Mouse (Mus musculus) midbrain, embryonic 16.5 days (tissue): ENCODE data around the gene Isoc2a. TPM values are rescaled to one million over a fixed set of nuclear protein-coding genes. Genes with fewer than 3 reads are reported as not detected.

ENCODE experiments used
- ATAC-seq: fragments of 200-750 bp; cut with Nextera tagmentation; 2 replicates; pipeline ENCODE4 v1.8.0; 2017; ENCODE audit warnings: moderate TSS enrichment
- H3K27ac ChIP-seq: fragments of 300-500 bp; sonication (generic); 2 replicates; pipeline ENCODE4 v1.5.1; 2014; ENCODE audit warnings: mild to moderate bottlenecking, low read length, mixed read lengths
- H3K27me3 ChIP-seq: fragments of 300-500 bp; sonication (generic); 2 replicates; pipeline ENCODE4 v1.6.1; 2014; ENCODE audit warnings: low read depth, low read length, mixed read lengths; ENCODE audit not compliant: control insufficient read depth, insufficient read depth
- H3K36me3 ChIP-seq: fragments of 300-500 bp; sonication (generic); 2 replicates; pipeline ENCODE4 v1.6.1; 2014; ENCODE audit warnings: mild to moderate bottlenecking, low read length, moderate library complexity, mixed read lengths; ENCODE audit not compliant: control insufficient read depth, insufficient read depth
- H3K4me1 ChIP-seq: fragments of 300-500 bp; sonication (generic); 2 replicates; pipeline ENCODE4 v1.6.1; 2014; ENCODE audit warnings: mild to moderate bottlenecking, low read length, mixed read lengths; ENCODE audit not compliant: control insufficient read depth, insufficient read depth
- H3K4me2 ChIP-seq: fragments of 300-500 bp; sonication (generic); 2 replicates; pipeline ENCODE4 v1.6.1; 2014; ENCODE audit warnings: mild to moderate bottlenecking, low read length, mixed read lengths
- H3K4me3 ChIP-seq: fragments of 300-500 bp; sonication (generic); 2 replicates; pipeline ENCODE4 v1.5.1; 2014; ENCODE audit warnings: low read depth, mild to moderate bottlenecking, low read length, moderate library complexity, mixed read lengths
- H3K9ac ChIP-seq: fragments of 300-500 bp; sonication (generic); 2 replicates; pipeline ENCODE4 v1.6.1; 2014; ENCODE audit warnings: low read depth, low read length, mixed read lengths
- H3K9me3 ChIP-seq: fragments of 300-500 bp; sonication (generic); replicated peaks from 2 replicates; pipeline ENCODE4 v1.6.1; 2014; ENCODE audit warnings: mild to moderate bottlenecking, low read length, mixed read lengths; ENCODE audit not compliant: control insufficient read depth, poor library complexity, severe bottlenecking
- WGBS: fragments of 180-500 bp; shearing (Covaris S2); extraction: QIAGEN DNeasy Blood & Tissue Kit; methylation state at CpG from one replicate; pipeline ENCODE4 v1.1.7; 2014; 5-methylcytosine and 5-hydroxymethylcytosine counted together
- polyA plus RNA-seq: library from polyadenylated mRNA; unstranded; fragments of >200 nt; fragmentation: Nextera tagmentation; extraction: Ambion mirVana; gene quantifications from 2 replicates; pipeline ENCODE4 v1.2.1, GENCODE M21; 2015

Isoc2a gene
- polyA plus RNA-seq, 1 experiment from 2014 or later = 0.46 TPM

DNA sequence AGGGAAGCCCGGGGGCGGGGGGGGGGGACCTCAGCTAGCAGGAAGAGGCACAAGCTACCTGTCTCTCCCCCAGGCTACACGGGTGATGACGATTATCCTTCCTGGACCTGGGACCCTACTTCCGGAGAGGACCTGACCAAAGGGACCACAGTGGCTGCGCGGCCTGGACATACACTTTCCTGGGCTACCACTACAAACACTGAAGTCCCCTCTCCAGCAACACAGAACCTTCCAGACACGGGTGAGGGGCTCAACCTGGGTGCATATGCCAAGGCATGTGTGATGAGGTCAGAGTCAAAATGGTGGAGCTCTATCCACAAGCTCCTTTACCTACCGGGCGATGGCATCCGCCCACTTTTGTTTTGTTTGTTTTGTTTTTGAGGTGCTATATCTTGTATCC is 60.4 kb downstream of the Isoc2a start:
- Histone ChIP-seq H3K9ac (no peak overlapping the region), H3K4me3 (no peak overlapping the region), H3K4me1 (no peaks in the 10 kb centered on the region), H3K36me3 (no peaks in the 10 kb centered on the region), H3K4me2 (no peak overlapping the region), H3K9me3 (no peaks in the 10 kb centered on the region; the same call in 1 of the 2 replicates), H3K27me3 (no peaks in the 10 kb centered on the region), H3K27ac (no peak overlapping the region)
- WGBS = 81% methylated on average over 10 of the region's 11 CpGs
- ATAC-seq = no peak

DNA sequence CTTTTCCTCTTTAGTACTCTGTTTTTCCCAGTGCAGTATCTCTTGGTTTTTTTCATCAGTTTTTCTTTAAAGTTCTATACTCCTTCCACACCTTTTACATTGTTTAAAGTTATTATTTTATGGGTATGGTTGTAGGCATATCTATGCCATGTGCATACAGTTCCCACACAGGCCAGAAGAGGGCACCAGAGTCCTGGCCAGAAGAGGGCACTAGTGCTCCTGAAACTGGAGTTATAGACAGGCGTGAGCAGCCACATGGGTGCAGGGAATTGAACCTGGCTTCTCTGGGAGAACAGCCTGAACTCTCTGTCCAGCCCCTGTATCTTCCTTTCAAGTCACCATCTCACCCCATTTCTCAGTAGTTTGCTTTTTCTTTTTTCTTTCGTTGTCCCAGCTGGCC is 61.5 kb downstream of the Isoc2a start:
- Histone ChIP-seq H3K4me1 (no peaks in the 10 kb centered on the region), H3K27ac (no peak overlapping the region), H3K4me3 (no peak overlapping the region), H3K9me3 (no peaks in the 10 kb centered on the region; the same call in 1 of the 2 replicates), H3K9ac (no peak overlapping the region), H3K4me2 (no peak overlapping the region), H3K27me3 (no peaks in the 10 kb centered on the region), H3K36me3 (no peaks in the 10 kb centered on the region)
- no peak for ATAC-seq
- 46% methylated on average over 2 of the region's 2 CpGs for WGBS

DNA sequence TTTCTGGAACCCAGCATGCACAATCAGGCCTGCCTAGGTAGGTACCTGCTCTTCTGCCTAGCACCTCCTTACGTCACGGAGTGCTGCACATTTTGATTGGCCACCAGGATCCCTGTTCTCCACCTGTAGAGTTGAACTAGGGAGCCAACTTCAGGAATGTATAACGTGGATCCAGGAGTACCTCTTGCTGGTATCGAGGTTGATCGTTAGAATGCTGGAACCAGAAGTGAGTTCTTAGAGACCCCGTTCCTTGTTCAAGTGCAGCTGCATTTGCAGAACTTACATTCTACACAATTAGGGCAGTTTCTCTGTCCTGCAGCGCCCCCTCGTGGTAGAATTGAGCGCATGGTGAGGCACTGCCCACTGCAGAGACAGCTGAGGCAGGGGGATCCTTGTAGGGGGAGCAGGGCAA is 63.1 kb downstream of the Isoc2a start:
- WGBS = 18% methylated on average over 9 of the region's 9 CpGs
- ATAC-seq = peak; percentile 66; the same call in 1 of the 2 replicates
- no peaks in the 10 kb centered on the region for H3K4me1 ChIP-seq
- no peak overlapping the region for H3K4me2 ChIP-seq
- H3K36me3 ChIP-seq = no peaks in the 10 kb centered on the region
- H3K27me3 ChIP-seq = no peaks in the 10 kb centered on the region
- no peak overlapping the region for H3K27ac ChIP-seq
- no peak overlapping the region for H3K9ac ChIP-seq
- no peaks in the 10 kb centered on the region for H3K9me3 ChIP-seq
- no peak overlapping the region for H3K4me3 ChIP-seq

- H3K4me1 ChIP-seq = no peaks in the 10 kb centered on the region
- no peak overlapping the region for H3K27ac ChIP-seq
- H3K9ac ChIP-seq = no peak overlapping the region
- H3K9me3 ChIP-seq = no peaks in the 10 kb centered on the region
- H3K36me3 ChIP-seq = no peaks in the 10 kb centered on the region
- ATAC-seq = no peak
- no peak overlapping the region for H3K4me3 ChIP-seq
- no peaks in the 10 kb centered on the region for H3K27me3 ChIP-seq
- WGBS = 59% methylated on average over 5 of the region's 5 CpGs
- no peak overlapping the region for H3K4me2 ChIP-seq
Observed at GRCm38 (mm10) chr7:4942673-4943072, 65.7 kb downstream of the Isoc2a start.

DNA sequence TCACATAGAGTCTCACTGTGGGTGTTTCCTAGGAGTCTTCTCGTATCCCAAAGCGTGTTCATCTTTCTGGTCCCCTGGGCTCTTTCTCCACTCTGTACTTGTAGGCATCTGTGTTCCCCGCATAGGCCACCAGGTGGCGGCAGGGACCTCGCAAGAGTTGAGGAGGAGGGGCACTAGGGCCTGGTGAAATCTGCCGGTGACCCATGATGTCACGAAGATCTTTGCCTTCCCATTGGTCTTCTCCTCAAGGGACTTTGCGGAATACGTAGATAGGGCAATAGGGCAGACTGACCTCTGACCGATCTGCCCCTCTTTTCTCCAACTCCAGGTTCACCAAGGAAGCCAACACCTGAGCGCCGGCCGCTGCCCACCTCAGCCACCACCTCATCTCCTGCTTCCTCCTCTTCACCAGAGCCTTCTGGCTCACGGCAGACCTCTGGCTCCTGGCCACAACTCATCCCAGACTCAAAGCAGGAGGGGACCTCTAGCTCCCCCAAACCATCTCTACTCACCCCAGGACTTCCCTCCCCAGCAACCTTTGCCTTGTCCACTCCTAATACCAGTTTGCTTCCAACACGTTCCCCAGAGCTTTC is 66.4 kb downstream of the Isoc2a start:
- no peaks in the 10 kb centered on the region for H3K4me1 ChIP-seq
- peak; percentile 73 for ATAC-seq
- H3K27ac ChIP-seq = no peak overlapping the region
- no peaks in the 10 kb centered on the region for H3K36me3 ChIP-seq
- H3K9ac ChIP-seq = 0 out of 2 replicates have a peak overlapping the region, but pooled peaks have one; percentile 16
- H3K9me3 ChIP-seq = no peaks in the 10 kb centered on the region
- H3K4me2 ChIP-seq = peak overlapping the region; percentile 63
- WGBS = 19% methylated on average over 15 of the region's 15 CpGs
- H3K27me3 ChIP-seq = no peaks in the 10 kb centered on the region
- peak overlapping the region; percentile 38 for H3K4me3 ChIP-seq

Other genes starting within 250 kb of the Isoc2a start
- gene Tmem86b, start 245.7 kb upstream of the Isoc2a start, polyA plus RNA-seq = 2.1 and 2.4 TPM in 2 replicates
- 5.6 and 6.8 TPM in 2 replicates for gene Ppp6r1, start 218.1 kb upstream of the Isoc2a start, polyA plus RNA-seq
- gene Hspbp1, start 192.1 kb upstream of the Isoc2a start, polyA plus RNA-seq = 169 and 181 TPM in 2 replicates
- 7.5 and 7.8 TPM in 2 replicates for gene Brsk1, start 186.5 kb upstream of the Isoc2a start, polyA plus RNA-seq
- 0.25 TPM in 1 of 2 replicates, not detected in the other for gene Tmem150b, start 151.9 kb upstream of the Isoc2a start, polyA plus RNA-seq
- gene Kmt5c, start 137.0 kb upstream of the Isoc2a start, polyA plus RNA-seq = 58.5 and 61.1 TPM in 2 replicates
- gene Cox6b2, start 124.1 kb upstream of the Isoc2a start, polyA plus RNA-seq = 19.3 and 21.3 TPM in 2 replicates
- gene Fam71e2, start 105.9 kb upstream of the Isoc2a start, polyA plus RNA-seq = not detected in 2 replicates
- 1.3 TPM in 2 replicates for gene Il11, start 94.3 kb upstream of the Isoc2a start, polyA plus RNA-seq
- 0.48 and 0.73 TPM in 2 replicates for gene Tmem190, start 94.2 kb upstream of the Isoc2a start, polyA plus RNA-seq
- 6.2 and 6.5 TPM in 2 replicates for gene Tmem238, start 87.5 kb upstream of the Isoc2a start, polyA plus RNA-seq
- 201 and 213 TPM in 2 replicates for gene Rpl28, start 84.3 kb upstream of the Isoc2a start, polyA plus RNA-seq
- 226 and 253 TPM in 2 replicates for gene Ube2s, start 64.6 kb upstream of the Isoc2a start, polyA plus RNA-seq
- gene Shisa7, start 32.5 kb upstream of the Isoc2a start, polyA plus RNA-seq = 14.0 and 14.6 TPM in 2 replicates
- 3.6 and 5.0 TPM in 2 replicates for gene Isoc2b, start 6.9 kb upstream of the Isoc2a start, polyA plus RNA-seq
- 0.32 and 0.38 TPM in 2 replicates for gene Gm36210, start 29.4 kb downstream of the Isoc2a start, polyA plus RNA-seq
- 3.1 and 3.6 TPM in 2 replicates for gene Zfp628, start 38.1 kb downstream of the Isoc2a start, polyA plus RNA-seq
- gene Nat14, start 44.9 kb downstream of the Isoc2a start, polyA plus RNA-seq = 48.2 and 49.4 TPM in 2 replicates
- gene Ssc5d, start 48.6 kb downstream of the Isoc2a start, polyA plus RNA-seq = 0.72 and 0.85 TPM in 2 replicates
- gene Sbk2, start 87.3 kb downstream of the Isoc2a start, polyA plus RNA-seq = 0.18 TPM in 1 of 2 replicates, not detected in the other
- gene Sbk3, start 94.0 kb downstream of the Isoc2a start, polyA plus RNA-seq = 0.60 and 0.93 TPM in 2 replicates
- gene Zfp579, start 119.0 kb downstream of the Isoc2a start, polyA plus RNA-seq = 56.3 and 69.2 TPM in 2 replicates
- 6.7 and 7.9 TPM in 2 replicates for gene Zfp524, start 137.3 kb downstream of the Isoc2a start, polyA plus RNA-seq
- gene Fiz1, start 137.5 kb downstream of the Isoc2a start, polyA plus RNA-seq = 30.7 and 35.5 TPM in 2 replicates
- 0.41 and 1.0 TPM in 2 replicates for gene Gm44973, start 138.3 kb downstream of the Isoc2a start, polyA plus RNA-seq
- gene Zfp865, start 143.2 kb downstream of the Isoc2a start, polyA plus RNA-seq = 6.6 and 7.2 TPM in 2 replicates
- 70.0 and 73.1 TPM in 2 replicates for gene Ccdc106, start 143.4 kb downstream of the Isoc2a start, polyA plus RNA-seq
- not detected in 2 replicates for gene 4632433K11Rik, start 157.0 kb downstream of the Isoc2a start, polyA plus RNA-seq
- 10.5 and 10.8 TPM in 2 replicates for gene Zfp784, start 161.3 kb downstream of the Isoc2a start, polyA plus RNA-seq
- 101 and 117 TPM in 2 replicates for gene Zfp580, start 174.4 kb downstream of the Isoc2a start, polyA plus RNA-seq
- gene U2af2, start 185.0 kb downstream of the Isoc2a start, polyA plus RNA-seq = 96.7 and 103 TPM in 2 replicates
- gene Epn1, start 203.1 kb downstream of the Isoc2a start, polyA plus RNA-seq = 107 and 120 TPM in 2 replicates
- gene Rfpl4, start 239.8 kb downstream of the Isoc2a start, polyA plus RNA-seq = not detected in 2 replicates
- 0.89 and 0.98 TPM in 2 replicates for gene Rasl2-9, start 248.8 kb downstream of the Isoc2a start, polyA plus RNA-seq